Mouse (Mus musculus) erythroblast, embryonic 14.5 days (primary cell): ENCODE results near the gene Pde4d.

ENCODE experiments used
- GATA1 ChIP-seq: IDR thresholded peaks from 2 replicates; pipeline ENCODE4 v1.6.1; 2012; ENCODE audit warnings: low read length, inconsistent platforms, mixed read lengths
- TAL1 ChIP-seq: IDR thresholded peaks from 3 replicates; pipeline ENCODE4 v1.6.1; 2012; ENCODE audit warnings: low read length, inconsistent platforms, mixed read lengths

DNA sequence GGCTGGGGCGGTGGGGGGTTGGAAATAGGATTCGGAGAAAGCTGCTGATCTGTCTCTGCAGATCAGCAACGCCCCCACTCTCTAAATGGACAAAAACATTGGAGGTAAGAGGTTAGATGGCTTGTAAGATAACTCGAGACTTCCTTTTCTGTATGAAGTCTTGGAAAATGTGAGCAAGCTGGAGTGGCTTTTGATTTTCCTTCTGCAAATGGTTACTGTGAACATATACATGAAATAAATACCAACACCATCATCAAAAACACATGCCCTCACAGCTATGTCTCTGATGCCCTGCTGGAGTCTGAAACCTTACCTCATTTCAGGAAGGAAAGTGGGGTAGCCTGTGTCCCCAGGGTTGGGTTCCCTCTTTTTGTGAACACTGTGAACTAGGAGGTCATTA, 1359.9 kb downstream of the Pde4d start:
- TF ChIP-seq GATA1 (no peak), TAL1 (no peak)
